Mouse (Mus musculus): ENCODE measurements at regions not wholly inside any gene's neighbourhood (a gene's known extent, or its start where the extent isn't known, plus 50 kb on each side); places are given as distances from the start of the nearest gene placed in this dataset.
A peak's percentile ranks its signal among the peaks of the same experiment; 100 is the strongest.

- DNase-seq (ENCODE audit: low read depth, low spot score), result no peak
Observed at GRCm38 (mm10) chr10:6053207-6053606, 131.0 kb upstream of the Rgs17 start.

DNA sequence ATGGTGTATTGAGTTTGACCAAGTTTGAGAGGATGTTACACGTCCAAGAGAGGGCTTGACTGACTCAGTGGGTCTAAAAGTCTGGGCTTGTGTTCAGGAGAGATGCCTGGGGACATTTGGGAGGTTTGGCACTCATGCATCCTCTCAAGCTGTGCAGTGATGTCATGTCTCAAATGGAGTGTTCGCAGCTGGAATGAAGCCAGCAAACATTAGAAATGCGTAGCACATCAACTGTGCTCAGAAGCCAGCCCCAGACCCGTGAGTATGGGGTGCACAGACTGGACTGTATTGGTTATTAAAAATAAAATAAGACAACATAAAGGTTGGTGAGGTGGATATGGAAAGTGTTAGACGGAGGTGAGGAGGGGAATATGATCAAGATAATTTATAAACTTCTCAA, 121.2 kb upstream of the Rgs17 start:
- no peak for DNase-seq (ENCODE audit: low read depth, low spot score)

GRCm38 (mm10) chr10:6039771-6040170, 117.6 kb upstream of the Rgs17 start:
- peak; percentile 15 for DNase-seq (ENCODE audit: low read depth, low spot score)

- DNase-seq (ENCODE audit: low read depth, low spot score), result no peak
Observed at GRCm38 (mm10) chr10:6035792-6036487, 113.7 kb upstream of the Rgs17 start.

GRCm38 (mm10) chr10:6032469-6032868, 110.3 kb upstream of the Rgs17 start:
- no peak for DNase-seq (ENCODE audit: low read depth, low spot score)

DNA sequence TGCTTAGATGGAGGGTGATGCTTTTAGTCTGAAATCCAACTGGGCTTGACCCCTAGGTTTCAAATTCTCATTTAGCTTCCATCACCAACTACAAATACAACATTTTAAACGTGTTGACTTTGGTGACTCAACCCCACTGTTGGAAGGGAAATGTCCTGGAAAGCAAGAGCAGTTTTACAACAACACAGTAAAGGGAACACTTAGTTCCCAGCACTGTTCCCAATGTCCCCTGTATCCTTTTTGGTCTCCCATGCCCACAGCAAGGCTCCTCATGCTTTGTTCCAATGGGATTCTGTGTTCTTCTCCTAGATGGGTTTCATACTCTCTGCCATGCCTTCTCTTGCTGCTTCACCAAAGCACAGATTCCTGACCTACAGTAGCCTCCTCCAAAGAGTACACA, 105.4 kb upstream of the Rgs17 start:
- no peak for DNase-seq (ENCODE audit: low read depth, low spot score)

DNA sequence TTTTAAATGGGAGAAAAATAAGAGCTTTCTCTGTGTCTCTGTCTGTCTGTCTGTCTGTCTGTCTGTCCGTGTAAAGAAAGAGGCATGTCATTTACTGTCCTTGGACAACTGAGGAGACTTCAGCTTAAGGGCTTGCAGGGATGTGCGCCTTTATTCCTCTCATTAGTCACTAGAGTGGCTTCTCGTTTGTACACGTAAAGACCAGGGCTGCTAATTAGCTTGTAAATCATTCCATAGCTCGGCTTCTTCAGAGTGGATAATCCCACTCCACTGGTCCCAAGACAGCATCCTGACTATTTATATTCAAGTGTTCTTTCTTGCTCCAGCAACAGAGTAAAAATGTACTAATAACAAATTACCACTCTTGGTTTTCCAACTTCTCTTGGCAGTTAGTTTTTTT, 104.1 kb upstream of the Rgs17 start:
- DNase-seq (ENCODE audit: low read depth, low spot score), result no peak

DNA sequence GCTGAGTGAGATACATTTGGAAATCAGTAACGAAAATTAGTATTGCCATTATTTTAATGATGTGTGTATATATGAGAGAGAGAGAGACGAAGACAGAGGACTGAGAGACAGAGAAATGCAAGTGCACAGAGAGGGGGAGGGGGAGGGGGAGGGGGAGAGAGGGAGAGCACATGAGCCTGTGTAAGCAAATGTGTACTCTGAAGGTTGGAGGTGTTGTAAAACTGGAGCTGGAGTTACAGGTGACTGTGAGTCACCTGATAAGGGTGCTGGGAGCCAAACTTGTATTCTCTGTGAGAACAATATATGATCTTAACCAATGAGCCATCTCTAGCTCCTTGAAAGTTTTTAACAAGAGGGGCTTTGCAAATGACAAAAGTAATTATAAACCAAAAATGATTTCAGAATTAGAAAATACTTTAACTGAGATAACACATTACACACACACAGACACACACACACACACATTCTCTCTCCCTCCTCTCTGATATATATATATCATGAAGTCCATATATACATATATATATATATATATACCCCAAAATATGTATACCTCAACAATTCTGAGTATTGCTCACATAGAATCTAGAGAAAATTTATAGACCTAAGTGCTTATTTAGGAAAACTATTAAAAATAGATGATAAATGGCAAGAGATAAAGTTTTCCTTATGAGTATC, 100.5 kb upstream of the Rgs17 start:
- no peak for DNase-seq (ENCODE audit: low read depth, low spot score)

DNA sequence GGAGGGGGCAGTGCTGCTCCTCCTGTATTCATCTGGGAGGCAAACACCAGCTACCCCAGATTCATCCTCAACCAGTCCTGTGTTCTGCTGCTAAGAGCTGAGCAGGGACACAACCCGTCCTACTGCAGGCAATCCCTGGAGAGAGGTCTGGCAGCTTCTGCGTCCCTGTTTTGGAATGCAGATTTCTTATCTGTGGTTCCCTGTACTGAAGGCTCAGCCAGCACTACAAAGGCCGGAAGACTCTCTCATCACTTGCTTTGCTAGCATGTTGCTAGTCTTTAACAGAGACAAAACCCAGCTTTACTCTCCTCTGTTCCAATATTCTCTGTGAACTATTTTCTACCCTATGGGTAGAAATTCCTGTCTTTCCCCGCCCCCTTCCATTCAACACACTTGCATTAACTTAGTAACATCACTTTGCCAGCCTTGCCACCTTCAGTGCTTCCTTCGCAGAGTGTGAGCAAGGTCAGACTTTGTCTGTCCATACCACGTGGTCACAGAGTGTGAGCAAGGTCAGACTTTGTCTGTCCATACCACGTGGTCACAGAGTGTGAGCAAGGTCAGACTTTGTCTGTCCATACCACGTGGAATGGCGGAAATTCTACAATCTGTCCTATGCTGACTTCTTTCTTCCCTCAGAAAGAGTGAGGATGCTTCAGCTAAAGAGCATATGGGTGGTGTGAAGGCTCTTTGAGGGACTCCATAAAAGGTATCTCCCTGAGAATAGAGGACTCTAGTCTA, 98.9 kb upstream of the Rgs17 start:
- no peak for DNase-seq (ENCODE audit: low read depth, low spot score)

GRCm38 (mm10) chr10:6013743-6014142, 91.5 kb upstream of the Rgs17 start:
- peak; percentile 13 for DNase-seq (ENCODE audit: low read depth, low spot score)

GRCm38 (mm10) chr10:6011541-6011940, 89.3 kb upstream of the Rgs17 start:
- no peak for DNase-seq (ENCODE audit: low read depth, low spot score)

GRCm38 (mm10) chr10:6011029-6011428, 88.8 kb upstream of the Rgs17 start:
- no peak for DNase-seq (ENCODE audit: low read depth, low spot score)

- no peak for DNase-seq (ENCODE audit: low read depth, low spot score)
Observed at GRCm38 (mm10) chr10:6007238-6007972, 85.2 kb upstream of the Rgs17 start.

GRCm38 (mm10) chr10:5981433-5981832, 59.2 kb upstream of the Rgs17 start:
- DNase-seq (ENCODE audit: low read depth, low spot score), result no peak

DNA sequence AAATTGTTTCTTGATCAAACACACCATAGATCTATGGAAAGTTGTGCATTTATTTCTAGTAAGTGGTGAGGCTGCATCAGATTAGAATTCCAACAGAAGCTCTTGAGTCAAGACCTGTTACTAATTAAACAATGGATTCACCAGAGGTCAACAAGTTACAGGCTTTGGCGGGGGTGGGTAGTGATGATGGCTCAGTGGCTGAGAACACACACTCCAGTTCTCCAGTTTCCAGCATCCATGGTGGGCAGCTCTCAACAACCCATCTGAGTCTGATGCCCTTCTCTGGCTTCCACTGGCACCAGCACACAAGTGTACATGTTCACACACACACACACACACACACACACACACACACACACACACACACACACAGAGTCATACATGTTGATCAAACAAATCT, 56.3 kb upstream of the Rgs17 start:
- no peak for DNase-seq (ENCODE audit: low read depth, low spot score)
